Mouse (Mus musculus) adrenal gland, adult 10 weeks (tissue): ENCODE measurements around the gene Map7d1. TPM values are rescaled to one million over a fixed set of nuclear protein-coding genes. Genes with fewer than 3 reads are reported as not detected.

ENCODE experiments used
- polyA plus RNA-seq: library from polyadenylated mRNA; stranded (reverse); fragments of 350-450 nt; fragmentation: Illumina TruSeq; extraction: RNeasy Lipid Tissue Mini Kit (QIAGEN cat#74804); gene quantifications from one replicate; pipeline ENCODE4 v1.2.3, GENCODE M21; 2014; ENCODE audit warnings: low read depth, low replicate concordance

The Map7d1 gene
- 2.3 TPM for polyA plus RNA-seq

GRCm38 (mm10) chr4:126256131-126256791, at the start of gene Map7d1:
Map7d1 (minus strand) TSS chr4:126256343.

GRCm38 (mm10) chr4:126286492-126286891, 30.3 kb upstream of the Map7d1 start, which contains the start of gene Col8a2:
Col8a2 (plus strand) TSS chr4:126286793.

GRCm38 (mm10) chr4:126262119-126262807, 6.1 kb upstream of the Map7d1 start, which contains the start of gene Trappc3:
Trappc3 (plus strand) TSS chr4:126262325.

GRCm38 (mm10) chr4:126202303-126203181, 53.6 kb downstream of the Map7d1 start, which contains the start of gene Thrap3:
Thrap3 (minus strand) TSS chr4:126202760.

Other genes with a start within 250 kb of the Map7d1 start
- 0.23 TPM for gene Csf3r, start 231.8 kb downstream of the Map7d1 start, polyA plus RNA-seq
- 146 TPM for gene Mrps15, start 209.4 kb downstream of the Map7d1 start, polyA plus RNA-seq
- 1.6 TPM for gene Oscp1, start 197.8 kb downstream of the Map7d1 start, polyA plus RNA-seq
- gene Lsm10, start 159.7 kb downstream of the Map7d1 start, polyA plus RNA-seq = 4.2 TPM
- 3.4 TPM for gene Stk40, start 152.4 kb downstream of the Map7d1 start, polyA plus RNA-seq
- gene Eva1b, start 108.6 kb downstream of the Map7d1 start, polyA plus RNA-seq = not detected
- 0.82 TPM for gene Sh3d21, start 92.9 kb downstream of the Map7d1 start, polyA plus RNA-seq
- 247 TPM for gene Thrap3, start 53.6 kb downstream of the Map7d1 start, polyA plus RNA-seq
- gene Trappc3, start 6.0 kb upstream of the Map7d1 start, polyA plus RNA-seq = 49.5 TPM
- gene Col8a2, start 30.4 kb upstream of the Map7d1 start, polyA plus RNA-seq = 1.4 TPM
- gene Adprhl2, start 65.4 kb upstream of the Map7d1 start, polyA plus RNA-seq = not detected
- gene Tekt2, start 69.3 kb upstream of the Map7d1 start, polyA plus RNA-seq = not detected
- gene Ago3, start 173.2 kb upstream of the Map7d1 start, polyA plus RNA-seq = 17.6 TPM
- 24.9 TPM for gene Ago1, start 212.2 kb upstream of the Map7d1 start, polyA plus RNA-seq